Mouse (Mus musculus) myocyte (in vitro differentiated cells): ENCODE data around the gene Sec11a. TPM values are rescaled to one million over a fixed set of nuclear protein-coding genes. Genes with fewer than 3 reads are reported as not detected.

Source experiments
- H3K27me3 ChIP-seq: one replicate; pipeline ENCODE4 v1.6.1; 2011; ENCODE audit not compliant: control insufficient read depth, insufficient read depth, insufficient read length
- H3K36me3 ChIP-seq: one replicate; pipeline ENCODE4 v1.6.1; 2011; ENCODE audit not compliant: control insufficient read depth, insufficient read depth
- H3K4me2 ChIP-seq: one replicate; pipeline ENCODE4 v1.6.1; 2011; ENCODE audit warnings: low read depth, control low read depth
- H3K4me3 ChIP-seq: one replicate; pipeline ENCODE4 v1.5.1; 2011; ENCODE audit warnings: mild to moderate bottlenecking, control low read depth, moderate library complexity
- H3K79me2 ChIP-seq: one replicate; pipeline ENCODE4 v1.6.1; 2011; ENCODE audit not compliant: control insufficient read depth, insufficient read depth
- H3ac ChIP-seq: one replicate; pipeline ENCODE4 v1.6.1; 2011; ENCODE audit not compliant: control insufficient read depth, insufficient read length
- CEBPB ChIP-seq: IDR thresholded peaks from 2 replicates; pipeline ENCODE4 v1.6.1; 2011; ENCODE audit warnings: mild to moderate bottlenecking, moderate library complexity; ENCODE audit not compliant: poor library complexity, insufficient read depth, severe bottlenecking
- E2F4 ChIP-seq: IDR thresholded peaks from one replicate; pipeline ENCODE4 v1.6.1; 2011; ENCODE audit warnings: mild to moderate bottlenecking, control low read depth, moderate library complexity; ENCODE audit not compliant: insufficient read depth
- MAX ChIP-seq: IDR thresholded peaks from one replicate; pipeline ENCODE4 v1.6.1; 2011; ENCODE audit warnings: low read depth, mild to moderate bottlenecking, control low read depth
- MYOD1 ChIP-seq, 3 experiments: IDR thresholded peaks; one replicate each; pipeline ENCODE4 v1.6.1; 2011; ENCODE audit warnings: control low read depth in 2 of 3, low read depth in 2 of 3, mild to moderate bottlenecking in 2 of 3, moderate library complexity in 1 of 3; ENCODE audit not compliant: insufficient read length in 2 of 3, control insufficient read depth in 1 of 3
- MYOG ChIP-seq, 3 experiments: IDR thresholded peaks; one replicate each; pipeline ENCODE4 v1.6.1; 2011; ENCODE audit warnings: control low read depth in 2 of 3, low read depth in 2 of 3, mild to moderate bottlenecking in 2 of 3; ENCODE audit not compliant: insufficient read length in 2 of 3, control insufficient read depth in 1 of 3, insufficient read depth in 1 of 3
- POLR2A ChIP-seq: IDR thresholded peaks from one replicate; pipeline ENCODE4 v1.6.1; 2011; ENCODE audit warnings: low read depth, mild to moderate bottlenecking, control low read depth, moderate library complexity; ENCODE audit not compliant: insufficient read length
- POLR2AphosphoS2 ChIP-seq: IDR thresholded peaks from one replicate; pipeline ENCODE4 v1.6.1; 2011; ENCODE audit warnings: low read depth, control low read depth; ENCODE audit not compliant: insufficient read length
- REST ChIP-seq: IDR thresholded peaks from one replicate; pipeline ENCODE4 v1.6.1; 2011; ENCODE audit warnings: mild to moderate bottlenecking, control low read depth, moderate library complexity; ENCODE audit not compliant: insufficient read depth, insufficient read length
- SRF ChIP-seq: IDR thresholded peaks from one replicate; pipeline ENCODE4 v1.6.1; 2011; ENCODE audit warnings: low read depth; ENCODE audit not compliant: control insufficient read depth, insufficient read length
- TCF12 ChIP-seq: IDR thresholded peaks from one replicate; pipeline ENCODE4 v1.6.1; 2011; ENCODE audit warnings: mild to moderate bottlenecking, control low read depth; ENCODE audit not compliant: poor library complexity, insufficient read depth, severe bottlenecking
- TCF3 ChIP-seq: IDR thresholded peaks from one replicate; pipeline ENCODE4 v1.6.1; 2011; ENCODE audit warnings: low read depth, control low read depth; ENCODE audit not compliant: insufficient read length
- USF1 ChIP-seq: IDR thresholded peaks from one replicate; pipeline ENCODE4 v1.6.1; 2011; ENCODE audit warnings: low read depth, mild to moderate bottlenecking, control low read depth, moderate library complexity
- polyA plus RNA-seq: library from polyadenylated mRNA; unstranded; fragments of >200 nt; fragmentation: generic; extraction: Trizol; gene quantifications from one replicate; pipeline ENCODE4 v1.2.1, GENCODE M21; 2012; ENCODE audit warnings: missing spikeins

Gene Sec11a
- polyA plus RNA-seq, 1 experiment: 95.7 TPM

- H3K4me2 ChIP-seq: no peak overlapping the region
- H3K27me3 ChIP-seq: no peaks in the 10 kb centered on the region
- no peak overlapping the region for H3K4me3 ChIP-seq
- TF ChIP-seq MYOG (IDR thresholded peaks at IDR 0.05; ENCODE audit: control insufficient read depth in 1 of 3, insufficient read depth in 1 of 3, insufficient read length in 2 of 3, low read depth in 2 of 3) (no peak), POLR2A (no peak), TCF12 (no peak), SRF (no peak), POLR2AphosphoS2 (no peak), TCF3 (no peak), USF1 (no peak), MAX (no peak), MYOD1 (IDR thresholded peaks at IDR 0.05; ENCODE audit: control insufficient read depth in 1 of 3, insufficient read length in 2 of 3, low read depth in 2 of 3) (no peak), E2F4 (no peak), REST (no peak), CEBPB (no peak)
- H3ac ChIP-seq: no peak overlapping the region
- H3K79me2 ChIP-seq: no peaks in the 10 kb centered on the region
- H3K36me3 ChIP-seq: peaks cover 15% of the 10 kb centered on the region
Measured at GRCm38 (mm10) chr7:80894815-80895519, 52.6 kb downstream of the Sec11a start.

- Histone ChIP-seq H3K4me3 (no peak overlapping the region), H3K36me3 (peaks cover 15% of the 10 kb centered on the region), H3K4me2 (no peak overlapping the region), H3ac (no peak overlapping the region), H3K27me3 (no peaks in the 10 kb centered on the region), H3K79me2 (no peaks in the 10 kb centered on the region)
- no peak for TF ChIP-seq TCF12
- no peak for TF ChIP-seq MYOG (IDR thresholded peaks at IDR 0.05; ENCODE audit: control insufficient read depth in 1 of 3, insufficient read depth in 1 of 3, insufficient read length in 2 of 3, low read depth in 2 of 3)
- TF ChIP-seq POLR2A: no peak
- no peak for TF ChIP-seq E2F4
- no peak for TF ChIP-seq SRF
- no peak for TF ChIP-seq REST
- TF ChIP-seq TCF3: no peak
- no peak for TF ChIP-seq POLR2AphosphoS2
- no peak for TF ChIP-seq MAX
- TF ChIP-seq CEBPB: no peak
Measured at GRCm38 (mm10) chr7:80894196-80894595, 53.4 kb downstream of the Sec11a start.

- H3K36me3 ChIP-seq: peaks cover 15% of the 10 kb centered on the region
- H3K4me3 ChIP-seq: no peak overlapping the region
- H3K79me2 ChIP-seq: no peaks in the 10 kb centered on the region
- H3ac ChIP-seq: no peak overlapping the region
- no peak for TF ChIP-seq TCF3
- TF ChIP-seq POLR2AphosphoS2: no peak
- no peak for TF ChIP-seq MAX
- no peak for TF ChIP-seq SRF
- TF ChIP-seq MYOG (IDR thresholded peaks at IDR 0.05; ENCODE audit: control insufficient read depth in 1 of 3, insufficient read depth in 1 of 3, insufficient read length in 2 of 3, low read depth in 2 of 3): no peak
- no peak for TF ChIP-seq USF1
- TF ChIP-seq MYOD1 (IDR thresholded peaks at IDR 0.05; ENCODE audit: control insufficient read depth in 1 of 3, insufficient read length in 2 of 3, low read depth in 2 of 3): no peak
- TF ChIP-seq REST: no peak
- no peak for TF ChIP-seq CEBPB
- TF ChIP-seq TCF12: no peak
- no peak for TF ChIP-seq POLR2A
- no peak for TF ChIP-seq E2F4
- H3K4me2 ChIP-seq: no peak overlapping the region
- H3K27me3 ChIP-seq: no peaks in the 10 kb centered on the region
Measured at GRCm38 (mm10) chr7:80893753-80894129, 53.8 kb downstream of the Sec11a start.

GRCm38 (mm10) chr7:80893086-80893752, 54.4 kb downstream of the Sec11a start:
- H3K4me2 ChIP-seq: no peak overlapping the region
- no peaks in the 10 kb centered on the region for H3K79me2 ChIP-seq
- no peak for TF ChIP-seq MAX
- TF ChIP-seq CEBPB: no peak
- no peak for TF ChIP-seq USF1
- no peak for TF ChIP-seq POLR2A
- no peak for TF ChIP-seq TCF12
- no peak for TF ChIP-seq SRF
- TF ChIP-seq POLR2AphosphoS2: no peak
- no peak for TF ChIP-seq MYOG (IDR thresholded peaks at IDR 0.05; ENCODE audit: control insufficient read depth in 1 of 3, insufficient read depth in 1 of 3, insufficient read length in 2 of 3, low read depth in 2 of 3)
- no peak for TF ChIP-seq REST
- no peak for TF ChIP-seq E2F4
- TF ChIP-seq MYOD1 (IDR thresholded peaks at IDR 0.05; ENCODE audit: control insufficient read depth in 1 of 3, insufficient read length in 2 of 3, low read depth in 2 of 3): no peak
- no peak for TF ChIP-seq TCF3
- H3K36me3 ChIP-seq: peaks cover 15% of the 10 kb centered on the region
- no peak overlapping the region for H3ac ChIP-seq
- no peaks in the 10 kb centered on the region for H3K27me3 ChIP-seq
- no peak overlapping the region for H3K4me3 ChIP-seq
